Mouse (Mus musculus) stomach, postnatal 0 days (tissue): Measurements from ENCODE around the gene Frrs1l. TPM values are rescaled to one million over a fixed set of nuclear protein-coding genes. Genes with fewer than 3 reads are reported as not detected.

Source experiments
- ATAC-seq: fragments of 200-750 bp; cut with Nextera tagmentation; 2 replicates; pipeline ENCODE4 v1.8.0; 2017; ENCODE audit not compliant: low FRiP score, low TSS enrichment
- DNase-seq: peaks from one replicate; pipeline ENCODE4 v3.0.0-alpha.2; 2016; ENCODE audit warnings: low spot score
- H3K27ac ChIP-seq: fragments of 300-500 bp; sonication (generic); replicated peaks from 2 replicates; pipeline ENCODE4 v1.5.1; 2014; ENCODE audit warnings: mild to moderate bottlenecking, control low read depth
- H3K27me3 ChIP-seq: fragments of 300-500 bp; sonication (generic); 2 replicates; pipeline ENCODE4 v1.6.1; 2014; ENCODE audit warnings: low read length; ENCODE audit not compliant: control insufficient read depth, insufficient read depth
- H3K36me3 ChIP-seq: fragments of 300-500 bp; sonication (generic); 2 replicates; pipeline ENCODE4 v1.6.1; 2014; ENCODE audit warnings: low read length, mixed read lengths; ENCODE audit not compliant: control insufficient read depth, insufficient read depth
- H3K4me1 ChIP-seq: fragments of 300-500 bp; sonication (generic); replicated peaks from 2 replicates; pipeline ENCODE4 v1.6.1; 2014; ENCODE audit warnings: antibody characterized with exemption; ENCODE audit not compliant: control insufficient read depth, insufficient read depth
- H3K4me2 ChIP-seq: fragments of 300-500 bp; sonication (generic); replicated peaks from 2 replicates; pipeline ENCODE4 v1.6.1; 2014; ENCODE audit warnings: low read depth, mild to moderate bottlenecking, control low read depth, moderate library complexity
- H3K4me3 ChIP-seq: fragments of 300-500 bp; sonication (generic); 2 replicates; pipeline ENCODE4 v1.5.1; 2014; ENCODE audit warnings: low read depth, low read length, control low read depth
- H3K9ac ChIP-seq: fragments of 300-500 bp; sonication (generic); 2 replicates; pipeline ENCODE4 v1.6.1; 2014; ENCODE audit warnings: mild to moderate bottlenecking, low read length, control low read depth, mixed read lengths
- H3K9me3 ChIP-seq: fragments of 300-500 bp; sonication (generic); 2 replicates; pipeline ENCODE4 v1.6.1; 2016; ENCODE audit warnings: low read length; ENCODE audit not compliant: control insufficient read depth
- CTCF ChIP-seq: IDR thresholded peaks from 2 replicates; pipeline ENCODE4 v1.5.1; 2016; ENCODE audit warnings: antibody characterized with exemption, low read depth, mild to moderate bottlenecking, moderate library complexity
- EP300 ChIP-seq: optimal IDR thresholded peaks from 2 replicates; pipeline ENCODE3; 2016; ENCODE audit warnings: antibody characterized with exemption
- WGBS: fragments of 180-500 bp; shearing (Covaris S2); extraction: QIAGEN DNeasy Blood & Tissue Kit; methylation state at CpG from one replicate; pipeline ENCODE4 v1.1.7; 2014; 5-methylcytosine and 5-hydroxymethylcytosine counted together
- polyA plus RNA-seq: library from polyadenylated mRNA; unstranded; fragments of >200 nt; fragmentation: Nextera tagmentation; extraction: Ambion mirVana; gene quantifications from 2 replicates; pipeline ENCODE4 v1.2.1, GENCODE M21; 2015

Gene Frrs1l
- polyA plus RNA-seq, 1 experiment from 2014 or later, result 0.21 TPM

GRCm38 (mm10) chr4:56961320-56961925, 28.8 kb downstream of the Frrs1l start:
- Histone ChIP-seq H3K4me2 (no peak overlapping the region), H3K9ac (no peak overlapping the region), H3K4me3 (no peak overlapping the region), H3K27me3 (no peaks in the 10 kb centered on the region), H3K36me3 (no peaks in the 10 kb centered on the region), H3K4me1 (no peaks in the 10 kb centered on the region), H3K27ac (no peak overlapping the region), H3K9me3 (no peaks in the 10 kb centered on the region)
- ATAC-seq, result no peak
- WGBS, result 57% methylated on average over 12 of the region's 12 CpGs
- no peak for DNase-seq
- no peak for TF ChIP-seq EP300
- TF ChIP-seq CTCF, result no peak

- DNase-seq (peak; percentile 70), ATAC-seq (peak; percentile 74)
- H3K27ac ChIP-seq, result no peak overlapping the region
- no peaks in the 10 kb centered on the region for H3K36me3 ChIP-seq
- H3K9ac ChIP-seq, result no peak overlapping the region
- H3K4me1 ChIP-seq, result no peaks in the 10 kb centered on the region
- 38% methylated on average over 9 of the region's 9 CpGs for WGBS
- H3K27me3 ChIP-seq, result no peaks in the 10 kb centered on the region
- no peaks in the 10 kb centered on the region for H3K9me3 ChIP-seq
- no peak overlapping the region for H3K4me3 ChIP-seq
- TF ChIP-seq CTCF (no peak), EP300 (no peak)
- H3K4me2 ChIP-seq, result no peak overlapping the region
These were observed 32.7 kb downstream of the Frrs1l start for GRCm38 (mm10) chr4:56957518-56957917.

DNA sequence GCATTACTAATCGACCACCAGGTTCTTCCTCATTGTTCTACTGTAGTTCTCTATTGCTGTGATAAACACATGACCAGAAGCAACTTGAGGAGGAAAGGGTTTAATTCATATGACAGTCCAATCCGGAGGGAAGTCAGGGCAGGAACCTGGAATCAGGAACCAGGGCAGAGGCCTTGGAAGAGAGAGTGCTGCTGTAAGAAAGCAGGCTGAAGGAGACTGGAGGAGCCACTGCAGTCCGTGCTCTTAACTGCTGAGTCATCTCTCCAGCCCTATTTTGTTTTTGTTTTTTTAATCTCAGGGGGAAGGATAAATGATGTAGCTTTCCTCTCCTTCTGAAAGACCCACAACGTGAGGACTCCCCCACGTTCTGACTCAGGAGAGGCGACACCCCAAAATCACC, 37.0 kb downstream of the Frrs1l start:
- ATAC-seq, result no peak
- H3K9ac ChIP-seq, result no peak overlapping the region
- 47% methylated on average over 5 of the region's 6 CpGs for WGBS
- H3K9me3 ChIP-seq, result no peaks in the 10 kb centered on the region
- no peak overlapping the region for H3K4me2 ChIP-seq
- no peak overlapping the region for H3K27ac ChIP-seq
- no peak for DNase-seq
- TF ChIP-seq EP300 (no peak), CTCF (no peak)
- no peak overlapping the region for H3K4me3 ChIP-seq
- no peaks in the 10 kb centered on the region for H3K4me1 ChIP-seq
- H3K36me3 ChIP-seq, result no peaks in the 10 kb centered on the region
- no peaks in the 10 kb centered on the region for H3K27me3 ChIP-seq

- Histone ChIP-seq H3K27me3 (no peaks in the 10 kb centered on the region), H3K9me3 (no peaks in the 10 kb centered on the region), H3K4me3 (no peak overlapping the region), H3K9ac (no peak overlapping the region), H3K4me1 (no peaks in the 10 kb centered on the region), H3K4me2 (no peak overlapping the region), H3K27ac (no peak overlapping the region), H3K36me3 (no peaks in the 10 kb centered on the region)
- 81% methylated on average over 3 of the region's 3 CpGs for WGBS
- ATAC-seq (no peak), DNase-seq (no peak)
- no peak for TF ChIP-seq EP300
These were observed 38.5 kb downstream of the Frrs1l start for GRCm38 (mm10) chr4:56951701-56952100.

DNA sequence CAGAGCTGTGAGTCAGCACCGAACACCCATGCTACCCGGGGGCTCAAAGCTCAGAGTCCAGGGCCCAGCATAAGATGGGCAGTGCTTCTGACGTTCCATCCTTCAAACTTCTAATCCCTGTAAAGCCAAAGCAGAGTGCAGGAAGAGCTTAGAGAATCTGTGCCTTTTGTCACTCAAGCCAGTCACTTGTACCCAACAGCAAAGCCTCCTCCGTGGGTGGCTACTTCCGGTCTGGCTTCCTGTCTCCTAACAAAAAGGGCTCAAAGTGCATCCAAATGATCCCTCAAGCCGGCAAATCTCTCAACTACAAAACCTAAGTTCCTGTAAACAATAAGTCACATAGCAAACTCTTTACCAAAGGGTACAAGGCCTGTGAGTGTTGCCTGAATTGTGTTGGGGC, 40.7 kb downstream of the Frrs1l start:
- Histone ChIP-seq H3K27ac (no peak overlapping the region), H3K4me3 (no peak overlapping the region), H3K27me3 (no peaks in the 10 kb centered on the region), H3K4me1 (peaks cover 7% of the 10 kb centered on the region; the same call in 1 of the 2 replicates), H3K9ac (no peak overlapping the region), H3K36me3 (no peaks in the 10 kb centered on the region), H3K4me2 (no peak overlapping the region), H3K9me3 (no peaks in the 10 kb centered on the region)
- DNase-seq, result no peak
- TF ChIP-seq EP300 (no peak), CTCF (no peak)
- 66% methylated on average over 6 of the region's 6 CpGs for WGBS
- ATAC-seq, result no peak

- peak; percentile 97 for ATAC-seq
- peak within 1 kb of the TSS; percentile 95 for H3K27ac ChIP-seq
- under 1% methylated on average over 77 of the region's 107 CpGs for WGBS
- TF ChIP-seq EP300 (no peak), CTCF (no peak)
- H3K27me3 ChIP-seq, result no peaks in the 10 kb centered on the region
- H3K4me1 ChIP-seq, result peaks cover 7% of the 10 kb centered on the region; the same call in 1 of the 2 replicates
- H3K4me2 ChIP-seq, result peak within 1 kb of the TSS; percentile 93
- peak within 1 kb of the TSS; percentile 86 for H3K9ac ChIP-seq
- H3K36me3 ChIP-seq, result no peaks in the 10 kb centered on the region
- no peaks in the 10 kb centered on the region for H3K9me3 ChIP-seq
- peak within 1 kb of the TSS; percentile 86 for H3K4me3 ChIP-seq
- peak; percentile 97 for DNase-seq
These were observed 43.2 kb downstream of the Frrs1l start, which contains the start of gene Tmem245 for GRCm38 (mm10) chr4:56946641-56947640. Tmem245 (minus strand) TSS chr4:56947437.
